Mouse (Mus musculus) embryonic facial prominence, embryonic 15.5 days (tissue): ENCODE measurements at regions not wholly inside any gene's neighbourhood (a gene's known extent, or its start where the extent isn't known, plus 50 kb on each side); places are given as distances from the start of the nearest gene placed in this dataset.
A peak's percentile ranks its signal among the peaks of the same experiment; 100 is the strongest.

Experiments used
- ATAC-seq: fragments of 200-750 bp; cut with Nextera tagmentation; 2 replicates; pipeline ENCODE4 v1.8.0; 2017; ENCODE audit warnings: low read depth, moderate TSS enrichment; ENCODE audit not compliant: insufficient number of reproducible peaks, low FRiP score, low TSS enrichment
- H3K27ac ChIP-seq: fragments of 300-500 bp; sonication (generic); replicated peaks from 2 replicates; pipeline ENCODE4 v1.5.1; 2015; ENCODE audit warnings: mild to moderate bottlenecking, inconsistent platforms
- H3K27me3 ChIP-seq: fragments of 300-500 bp; sonication (generic); 2 replicates; pipeline ENCODE4 v1.6.1; 2015; ENCODE audit warnings: inconsistent platforms
- H3K36me3 ChIP-seq: fragments of 300-500 bp; sonication (generic); 2 replicates; pipeline ENCODE4 v1.6.1; 2015; ENCODE audit warnings: mild to moderate bottlenecking, inconsistent platforms
- H3K4me1 ChIP-seq: fragments of 300-500 bp; sonication (generic); 2 replicates; pipeline ENCODE4 v1.6.1; 2015; ENCODE audit warnings: inconsistent platforms
- H3K4me2 ChIP-seq: fragments of 300-500 bp; sonication (generic); replicated peaks from 2 replicates; pipeline ENCODE4 v1.6.1; 2015; ENCODE audit warnings: mild to moderate bottlenecking, inconsistent platforms
- H3K4me3 ChIP-seq: fragments of 300-500 bp; sonication (generic); replicated peaks from 2 replicates; pipeline ENCODE4 v1.5.1; 2015; ENCODE audit warnings: mild to moderate bottlenecking, inconsistent platforms
- H3K9ac ChIP-seq: fragments of 300-500 bp; sonication (generic); 2 replicates; pipeline ENCODE4 v1.6.1; 2015; ENCODE audit warnings: inconsistent platforms
- H3K9me3 ChIP-seq: fragments of 300-500 bp; sonication (generic); replicated peaks from 2 replicates; pipeline ENCODE4 v1.6.1; 2016; ENCODE audit warnings: inconsistent platforms
- WGBS: fragments of 180-500 bp; shearing (Covaris S2); methylation state at CpG from one replicate; pipeline ENCODE4 v1.1.7; 2015; 5-methylcytosine and 5-hydroxymethylcytosine counted together

DNA sequence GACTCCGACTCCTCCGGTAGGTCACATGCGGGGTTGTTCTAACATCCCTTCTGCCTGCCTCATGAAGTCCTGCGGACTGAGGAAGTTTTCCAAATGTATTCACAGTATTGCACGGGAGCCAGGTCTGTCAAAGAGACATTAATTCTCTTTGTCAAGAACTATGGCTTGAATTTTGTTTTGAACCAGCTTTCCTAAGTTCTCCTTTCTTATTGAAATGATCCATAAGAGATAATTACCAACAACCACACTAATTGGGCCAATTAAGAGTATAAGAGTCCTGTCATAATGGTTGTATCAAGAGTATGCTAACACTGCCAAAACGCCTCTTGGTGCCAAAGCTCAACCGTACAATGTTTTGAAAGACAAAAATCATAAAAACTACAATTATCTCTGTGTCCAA lies 151.7 kb downstream of the Suds3 start:
- Histone ChIP-seq H3K4me1 (no peaks in the 10 kb centered on the region), H3K4me2 (no peak overlapping the region), H3K36me3 (no peaks in the 10 kb centered on the region), H3K9ac (no peak overlapping the region), H3K27me3 (no peaks in the 10 kb centered on the region), H3K9me3 (no peaks in the 10 kb centered on the region), H3K4me3 (no peak overlapping the region), H3K27ac (no peak overlapping the region)
- 86% methylated on average over 7 of the region's 7 CpGs for WGBS
- ATAC-seq = no peak

- Histone ChIP-seq H3K27ac (no peak overlapping the region), H3K9me3 (no peaks in the 10 kb centered on the region), H3K27me3 (no peaks in the 10 kb centered on the region), H3K4me3 (no peak overlapping the region), H3K4me1 (no peaks in the 10 kb centered on the region), H3K4me2 (no peak overlapping the region), H3K36me3 (no peaks in the 10 kb centered on the region), H3K9ac (no peak overlapping the region)
- ATAC-seq = no peak
- 70% methylated on average over 2 of the region's 2 CpGs for WGBS
These were observed 152.8 kb downstream of the Suds3 start for GRCm38 (mm10) chr5:116963106-116963505.

GRCm38 (mm10) chr5:116960041-116960440 lies 155.9 kb downstream of the Suds3 start:
- Histone ChIP-seq H3K4me3 (no peak overlapping the region), H3K27ac (no peak overlapping the region), H3K27me3 (no peaks in the 10 kb centered on the region), H3K9me3 (no peaks in the 10 kb centered on the region), H3K4me2 (no peak overlapping the region), H3K4me1 (no peaks in the 10 kb centered on the region), H3K9ac (no peak overlapping the region), H3K36me3 (no peaks in the 10 kb centered on the region)
- WGBS = 82% methylated on average over 8 of the region's 8 CpGs
- no peak for ATAC-seq

- Histone ChIP-seq H3K4me1 (no peaks in the 10 kb centered on the region), H3K9me3 (no peaks in the 10 kb centered on the region), H3K27me3 (no peaks in the 10 kb centered on the region), H3K27ac (no peak overlapping the region), H3K4me2 (no peak overlapping the region), H3K4me3 (no peak overlapping the region), H3K36me3 (no peaks in the 10 kb centered on the region), H3K9ac (no peak overlapping the region)
- no peak for ATAC-seq
- 78% methylated on average over 5 of the region's 5 CpGs for WGBS
These were observed 157.8 kb downstream of the Suds3 start for GRCm38 (mm10) chr5:116958141-116958540.

GRCm38 (mm10) chr5:116956572-116956971 lies 159.3 kb downstream of the Suds3 start:
- Histone ChIP-seq H3K27me3 (no peaks in the 10 kb centered on the region), H3K4me2 (no peak overlapping the region)

DNA sequence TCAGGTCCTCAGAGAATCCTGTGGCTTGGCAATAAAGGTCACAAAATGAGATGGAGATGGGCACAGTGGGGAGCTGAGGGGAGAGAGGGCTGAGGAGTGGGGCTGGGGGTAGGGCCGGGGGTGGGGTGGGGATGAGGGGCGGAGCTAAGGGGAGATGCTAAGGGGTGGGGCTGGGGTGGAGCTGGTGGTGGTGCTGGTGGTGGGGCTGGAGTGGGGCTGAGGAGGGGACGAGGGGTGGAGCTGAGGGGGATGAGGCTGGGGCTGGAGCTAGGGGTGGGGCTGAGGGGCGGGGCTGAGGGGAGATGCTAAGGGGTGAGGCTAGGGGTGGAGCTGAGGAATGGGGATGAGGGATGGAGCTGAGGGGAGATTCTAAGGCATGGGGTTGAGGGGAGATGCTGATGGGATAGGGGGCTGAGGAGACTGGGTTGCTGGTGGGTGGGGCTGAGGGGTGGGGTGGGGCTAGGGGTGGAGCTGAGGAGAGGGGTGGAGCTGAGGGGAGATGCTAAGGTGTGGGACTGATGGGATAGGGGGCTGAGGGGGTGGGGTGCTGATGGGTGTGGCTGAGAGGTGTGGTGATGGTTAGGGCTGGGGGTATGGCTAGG lies 165.5 kb downstream of the Suds3 start:
- ATAC-seq = no peak
- no peak overlapping the region for H3K9ac ChIP-seq
- H3K4me1 ChIP-seq = no peaks in the 10 kb centered on the region
- no peaks in the 10 kb centered on the region for H3K9me3 ChIP-seq
- H3K27ac ChIP-seq = no peak overlapping the region
- no peaks in the 10 kb centered on the region for H3K36me3 ChIP-seq
- no peak overlapping the region for H3K4me3 ChIP-seq
- no peaks in the 10 kb centered on the region for H3K27me3 ChIP-seq
- H3K4me2 ChIP-seq = no peak overlapping the region
- 16% methylated on average over 4 of the region's 4 CpGs for WGBS

More at GRCm38 (mm10) chr5:116956572-116956971, 159.3 kb downstream of the Suds3 start:
- ATAC-seq = peak; percentile 19; the same call in 1 of the 2 replicates
- Histone ChIP-seq H3K27ac (no peak overlapping the region), H3K9me3 (no peaks in the 10 kb centered on the region), H3K4me1 (no peaks in the 10 kb centered on the region), H3K36me3 (no peaks in the 10 kb centered on the region), H3K9ac (no peak overlapping the region), H3K4me3 (no peak overlapping the region)
- 78% methylated on average over 13 of the region's 13 CpGs for WGBS

DNA sequence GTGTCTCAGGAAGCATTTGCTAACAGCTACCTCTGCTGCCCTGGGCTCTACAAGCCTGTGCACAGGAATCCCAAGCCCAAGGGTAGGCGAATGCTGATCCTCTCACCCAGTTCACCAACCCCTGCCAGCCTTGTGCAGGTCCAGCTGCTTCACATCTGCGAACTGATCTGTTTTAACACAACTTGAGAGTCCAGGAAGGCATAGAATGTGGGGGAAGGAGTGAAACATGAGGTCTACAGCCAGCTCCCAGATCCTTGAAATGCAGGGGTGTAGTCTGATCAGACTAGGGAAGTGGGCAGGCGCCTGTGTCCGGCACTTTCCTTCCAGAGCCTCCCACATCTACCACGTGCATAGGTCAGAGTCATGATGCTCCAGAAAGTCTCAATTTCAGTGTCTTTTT lies 181.3 kb downstream of the Suds3 start:
- Histone ChIP-seq H3K27ac (no peak overlapping the region), H3K27me3 (no peaks in the 10 kb centered on the region), H3K4me2 (no peak overlapping the region), H3K9ac (no peak overlapping the region), H3K4me1 (no peaks in the 10 kb centered on the region), H3K36me3 (no peaks in the 10 kb centered on the region), H3K4me3 (no peak overlapping the region), H3K9me3 (no peaks in the 10 kb centered on the region)
- WGBS = 68% methylated on average over 5 of the region's 5 CpGs
- no peak for ATAC-seq

DNA sequence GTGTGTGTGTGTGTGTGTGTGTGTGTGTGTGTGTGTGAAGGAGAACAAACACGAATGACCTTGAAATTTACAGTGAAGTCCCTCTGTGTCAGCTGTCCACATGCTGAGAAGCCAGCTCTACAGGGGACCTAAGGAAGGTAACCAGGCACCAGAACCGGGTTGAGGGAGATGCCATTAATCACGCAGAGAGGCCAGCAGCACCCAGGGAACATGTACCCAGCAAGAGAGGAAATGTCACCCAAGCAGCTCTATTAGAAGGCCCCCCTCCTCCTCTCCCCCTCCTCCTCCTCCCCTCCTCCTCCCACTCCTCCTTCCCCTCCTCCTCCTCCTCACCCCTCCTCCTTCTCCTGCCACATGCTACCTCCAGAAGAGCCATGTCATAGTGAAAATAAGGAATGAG lies 181.8 kb downstream of the Suds3 start:
- ATAC-seq = no peak
- no peaks in the 10 kb centered on the region for H3K27me3 ChIP-seq
- no peak overlapping the region for H3K4me3 ChIP-seq

GRCm38 (mm10) chr5:116933105-116933504 lies 182.8 kb downstream of the Suds3 start:
- H3K36me3 ChIP-seq = no peaks in the 10 kb centered on the region
- WGBS = 88% methylated on average over 5 of the region's 5 CpGs
- H3K4me3 ChIP-seq = no peak overlapping the region
- ATAC-seq = no peak
- no peak overlapping the region for H3K4me2 ChIP-seq
- H3K9me3 ChIP-seq = no peaks in the 10 kb centered on the region
- no peaks in the 10 kb centered on the region for H3K4me1 ChIP-seq
- no peaks in the 10 kb centered on the region for H3K27me3 ChIP-seq
- H3K9ac ChIP-seq = no peak overlapping the region
- H3K27ac ChIP-seq = no peak overlapping the region

More for the DNA sequence above, 181.8 kb downstream of the Suds3 start:
- WGBS = 79% methylated on average over 3 of the region's 3 CpGs
- Histone ChIP-seq H3K4me1 (no peaks in the 10 kb centered on the region), H3K4me2 (no peak overlapping the region), H3K36me3 (no peaks in the 10 kb centered on the region), H3K9me3 (no peaks in the 10 kb centered on the region), H3K27ac (no peak overlapping the region), H3K9ac (no peak overlapping the region)

DNA sequence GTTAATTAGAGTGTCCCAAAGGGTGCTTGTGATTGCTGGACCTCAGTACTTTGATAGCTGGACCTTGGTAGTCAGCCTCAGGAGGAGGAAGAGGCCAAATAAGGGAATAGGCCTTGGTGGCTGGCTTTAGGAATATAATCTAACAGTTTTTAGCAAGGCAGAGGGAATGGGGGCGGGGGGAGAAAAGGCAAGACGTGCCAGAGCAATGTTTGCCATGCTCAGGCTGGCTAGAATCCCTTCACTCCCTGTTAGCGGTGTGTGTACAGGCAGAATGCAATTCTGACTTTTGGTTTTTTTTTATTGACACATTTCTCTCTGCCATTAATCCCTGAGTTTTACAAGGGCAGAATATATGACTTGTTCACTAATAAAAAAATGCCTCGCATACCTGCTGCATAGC lies 192.2 kb downstream of the Suds3 start:
- Histone ChIP-seq H3K4me3 (no peak overlapping the region), H3K27ac (no peak overlapping the region), H3K9ac (no peak overlapping the region), H3K9me3 (no peaks in the 10 kb centered on the region), H3K4me2 (no peak overlapping the region), H3K36me3 (no peaks in the 10 kb centered on the region), H3K4me1 (no peaks in the 10 kb centered on the region), H3K27me3 (no peaks in the 10 kb centered on the region)
- no peak for ATAC-seq
- 47% methylated on average over 4 of the region's 4 CpGs for WGBS

DNA sequence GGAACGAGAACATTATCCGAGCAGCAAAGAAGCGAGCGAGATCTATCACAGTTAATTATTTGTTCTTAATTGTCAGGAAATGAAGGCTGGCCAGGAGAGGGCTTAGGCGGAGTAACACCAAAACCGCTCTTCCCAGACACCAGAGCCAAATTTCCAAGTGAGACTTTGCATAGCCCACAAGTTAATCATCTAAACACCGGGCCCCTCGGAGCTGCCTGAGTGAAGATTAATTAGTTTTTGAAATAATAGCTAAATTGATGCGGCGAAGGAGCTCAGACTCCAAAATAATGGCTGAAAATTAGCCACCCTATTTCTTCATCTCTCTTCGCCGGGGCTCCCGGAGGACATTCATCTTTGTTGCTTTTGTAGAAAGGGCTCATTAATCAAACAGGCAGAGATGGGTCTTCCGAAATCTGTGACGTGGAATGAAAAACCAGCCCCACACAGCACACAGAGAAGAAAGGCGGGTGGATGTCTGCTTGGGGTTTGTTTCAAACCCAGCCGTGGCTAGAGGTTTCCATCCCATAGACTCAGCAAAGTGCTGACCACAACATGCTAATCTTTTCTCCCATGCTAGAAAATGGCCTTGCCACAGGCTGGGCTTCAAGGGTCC lies 193.7 kb downstream of the Suds3 start:
- Histone ChIP-seq H3K4me3 (no peak overlapping the region), H3K9me3 (no peaks in the 10 kb centered on the region), H3K36me3 (no peaks in the 10 kb centered on the region), H3K27me3 (no peaks in the 10 kb centered on the region), H3K9ac (no peak overlapping the region), H3K4me2 (no peak overlapping the region), H3K4me1 (no peaks in the 10 kb centered on the region), H3K27ac (no peak overlapping the region)
- WGBS = 68% methylated on average over 17 of the region's 17 CpGs
- ATAC-seq = no peak

DNA sequence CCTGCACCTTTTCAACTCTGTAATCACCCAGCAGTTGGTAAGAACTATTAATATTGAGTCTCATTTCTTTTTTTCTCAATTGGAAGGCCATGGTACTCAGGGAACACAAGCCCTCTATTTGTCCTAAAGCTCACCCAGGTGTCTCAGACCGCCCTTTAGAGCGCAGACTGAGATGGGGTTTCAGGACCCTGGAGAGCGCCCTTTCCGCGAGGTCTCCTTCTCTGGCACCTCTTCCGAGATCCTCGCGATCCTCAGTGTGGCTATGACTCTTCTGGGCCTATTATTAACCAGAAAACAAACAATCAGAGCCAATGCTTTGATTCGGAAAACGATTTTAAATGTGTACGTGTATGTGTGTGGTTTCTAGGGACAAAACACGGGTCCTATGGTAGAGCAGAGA lies 201.0 kb downstream of the Suds3 start:
- H3K27me3 ChIP-seq = no peaks in the 10 kb centered on the region
- H3K27ac ChIP-seq = no peak overlapping the region
- H3K9ac ChIP-seq = no peak overlapping the region
- 41% methylated on average over 12 of the region's 12 CpGs for WGBS
- no peak overlapping the region for H3K4me3 ChIP-seq
- H3K4me1 ChIP-seq = no peaks in the 10 kb centered on the region
- H3K4me2 ChIP-seq = no peak overlapping the region
- ATAC-seq = no peak
- H3K9me3 ChIP-seq = no peaks in the 10 kb centered on the region
- H3K36me3 ChIP-seq = no peaks in the 10 kb centered on the region
